Mouse (Mus musculus) liver, embryonic 14.5 days (tissue): ENCODE data around the gene Crispld2. TPM values are rescaled to one million over a fixed set of nuclear protein-coding genes. Genes with fewer than 3 reads are reported as not detected.

Experiments
- ATAC-seq: fragments of 200-750 bp; cut with Nextera tagmentation; 2 replicates; pipeline ENCODE4 v1.8.0; 2017; ENCODE audit warnings: moderate number of reproducible peaks, mild to moderate bottlenecking, moderate library complexity; ENCODE audit not compliant: insufficient read depth
- DNase-seq, 3 experiments: peaks; one replicate each; pipeline ENCODE4 v3.0.0-alpha.2; 2012 to 2013; ENCODE audit warnings: low read depth in 3 of 3, low spot score in 3 of 3
- H3K27ac ChIP-seq: fragments of 300-500 bp; sonication (generic); 2 replicates; pipeline ENCODE4 v1.5.1; 2014; ENCODE audit warnings: moderate library complexity, mild to moderate bottlenecking, control low read depth, inconsistent platforms
- H3K27me3 ChIP-seq: fragments of 300-500 bp; sonication (generic); 2 replicates; pipeline ENCODE4 v1.6.1; 2014; ENCODE audit warnings: mild to moderate bottlenecking, low read length, moderate library complexity; ENCODE audit not compliant: control insufficient read depth, insufficient read depth
- H3K36me3 ChIP-seq: fragments of 300-500 bp; sonication (generic); replicated peaks from 2 replicates; pipeline ENCODE4 v1.6.1; 2014; ENCODE audit warnings: low read depth; ENCODE audit not compliant: control insufficient read depth, insufficient read depth
- H3K4me1 ChIP-seq, 2 experiments: fragments of 200-500 bp in 1 of 2; fragments of 300-500 bp in 1 of 2; sonication (generic) in 1 of 2; replicated peaks; 2 replicates each; pipeline ENCODE4 v1.6.1; 2012 to 2014; ENCODE audit warnings: antibody characterized with exemption in 1 of 2, inconsistent platforms in 1 of 2, low read length in 1 of 2; ENCODE audit not compliant: control insufficient read depth in 2 of 2, insufficient read depth in 2 of 2
- H3K4me2 ChIP-seq: fragments of 300-500 bp; sonication (generic); 2 replicates; pipeline ENCODE4 v1.6.1; 2014; ENCODE audit warnings: low read depth, mild to moderate bottlenecking, control low read depth, moderate library complexity
- H3K4me3 ChIP-seq, 2 experiments: fragments of 200-500 bp in 1 of 2; fragments of 300-500 bp in 1 of 2; sonication (generic) in 1 of 2; 2 replicates each; pipeline ENCODE4 v1.5.1; 2012 to 2014; ENCODE audit warnings: low read depth in 2 of 2, low read length in 2 of 2, mild to moderate bottlenecking in 2 of 2, control low read depth in 1 of 2, inconsistent platforms in 1 of 2, moderate library complexity in 1 of 2; ENCODE audit not compliant: insufficient read depth in 1 of 2
- H3K9ac ChIP-seq: fragments of 300-500 bp; sonication (generic); replicated peaks from 2 replicates; pipeline ENCODE4 v1.6.1; 2014; ENCODE audit warnings: mild to moderate bottlenecking, control low read depth, moderate library complexity
- H3K9me3 ChIP-seq: fragments of 300-500 bp; sonication (generic); 2 replicates; pipeline ENCODE4 v1.6.1; 2016; ENCODE audit warnings: low read length, mixed read lengths; ENCODE audit not compliant: control insufficient read depth
- CTCF ChIP-seq: IDR thresholded peaks from 2 replicates; pipeline ENCODE4 v1.5.1; 2016; ENCODE audit warnings: antibody characterized with exemption, low read depth, control low read depth
- EP300 ChIP-seq: IDR thresholded peaks from 2 replicates; pipeline ENCODE4 v1.6.1; 2016; ENCODE audit warnings: antibody characterized with exemption, low read depth
- WGBS: fragments of 180-500 bp; shearing (Covaris S2); extraction: QIAGEN DNeasy Blood & Tissue Kit; methylation state at CpG from one replicate; pipeline ENCODE4 v1.1.7; 2014; ENCODE audit not compliant: insufficient replicate concordance; 5-methylcytosine and 5-hydroxymethylcytosine counted together
- polyA plus RNA-seq, 2 experiments: library from polyadenylated mRNA; depleted of rRNA in 1 of 2; stranded (reverse) in 1 of 2; unstranded in 1 of 2; fragments of >200 nt; fragmentation: Nextera tagmentation in 1 of 2; extraction: Ambion mirVana in 1 of 2; gene quantifications; 2 replicates each; pipeline versions ENCODE4 v1.2.1 to v1.2.3; 2012 to 2014

Crispld2 gene
- polyA plus RNA-seq, 2 experiments, result 0.30 to 0.47 TPM

- Histone ChIP-seq H3K4me1 (no peaks in the 10 kb centered on the region), H3K27me3 (no peaks in the 10 kb centered on the region), H3K9ac (no peak overlapping the region), H3K9me3 (no peaks in the 10 kb centered on the region), H3K4me2 (no peak overlapping the region), H3K36me3 (peaks cover 70% of the 10 kb centered on the region), H3K27ac (no peak overlapping the region), H3K4me3 (no peak overlapping the region)
- DNase-seq (no peak), ATAC-seq (no peak)
- WGBS, result 90% methylated on average over 15 of the region's 15 CpGs
- TF ChIP-seq CTCF (no peak), EP300 (no peak)
Measured at GRCm38 (mm10) chr8:119948340-119948739, 43.9 kb upstream of the Crispld2 start.

GRCm38 (mm10) chr8:119952282-119952681 lies 40.0 kb upstream of the Crispld2 start:
- ATAC-seq (no peak), DNase-seq (no peak)
- Histone ChIP-seq H3K27ac (no peak overlapping the region), H3K36me3 (peaks cover 83% of the 10 kb centered on the region), H3K9me3 (no peaks in the 10 kb centered on the region), H3K4me2 (no peak overlapping the region), H3K4me3 (no peak overlapping the region), H3K4me1 (no peaks in the 10 kb centered on the region), H3K9ac (no peak overlapping the region), H3K27me3 (no peaks in the 10 kb centered on the region)
- WGBS, result 78% methylated on average over 7 of the region's 7 CpGs
- TF ChIP-seq CTCF (no peak), EP300 (no peak)

- Histone ChIP-seq H3K4me1 (no peaks in the 10 kb centered on the region), H3K4me3 (no peak overlapping the region), H3K4me2 (no peak overlapping the region), H3K27me3 (no peaks in the 10 kb centered on the region), H3K36me3 (peaks cover 82% of the 10 kb centered on the region), H3K9ac (no peak overlapping the region), H3K9me3 (no peaks in the 10 kb centered on the region), H3K27ac (no peak overlapping the region)
- WGBS, result 90% methylated on average over 5 of the region's 5 CpGs
- ATAC-seq (no peak), DNase-seq (no peak)
- no peak for TF ChIP-seq CTCF
- TF ChIP-seq EP300, result no peak
Measured at GRCm38 (mm10) chr8:119952747-119953146, 39.5 kb upstream of the Crispld2 start.

- Histone ChIP-seq H3K9me3 (no peaks in the 10 kb centered on the region), H3K27me3 (no peaks in the 10 kb centered on the region), H3K9ac (no peak overlapping the region), H3K4me3 (no peak overlapping the region), H3K4me1 (no peaks in the 10 kb centered on the region), H3K36me3 (peaks cover 74% of the 10 kb centered on the region), H3K27ac (no peak overlapping the region), H3K4me2 (no peak overlapping the region)
- TF ChIP-seq EP300, result no peak
- no peak for TF ChIP-seq CTCF
- DNase-seq (no peak), ATAC-seq (no peak)
- WGBS, result 87% methylated on average over 8 of the region's 8 CpGs
Measured at GRCm38 (mm10) chr8:119955333-119955732, 36.9 kb upstream of the Crispld2 start.

GRCm38 (mm10) chr8:119958076-119958475 lies 34.2 kb upstream of the Crispld2 start:
- TF ChIP-seq EP300 (no peak), CTCF (no peak)
- DNase-seq (no peak), ATAC-seq (no peak)
- Histone ChIP-seq H3K9me3 (no peaks in the 10 kb centered on the region), H3K27me3 (no peaks in the 10 kb centered on the region), H3K4me2 (no peak overlapping the region), H3K9ac (no peak overlapping the region), H3K4me3 (no peak overlapping the region), H3K36me3 (peaks cover 47% of the 10 kb centered on the region), H3K27ac (no peak overlapping the region), H3K4me1 (no peaks in the 10 kb centered on the region)
- WGBS, result 90% methylated on average over 10 of the region's 10 CpGs
